Mouse (Mus musculus) ES-E14 (cell line): ENCODE data around the gene Pex16.

Experiments
- CHD2 ChIP-seq: IDR thresholded peaks from 2 replicates; pipeline ENCODE4 v1.6.1; 2014; ENCODE audit warnings: mild to moderate bottlenecking, low read depth, low read length, inconsistent platforms
- HCFC1 ChIP-seq: IDR thresholded peaks from 2 replicates; pipeline ENCODE4 v1.6.1; 2012; ENCODE audit warnings: low read length, inconsistent platforms, borderline replicate concordance; ENCODE audit not compliant: insufficient read depth
- MAFK ChIP-seq: IDR thresholded peaks from 2 replicates; pipeline ENCODE4 v1.6.1; 2014; ENCODE audit warnings: mild to moderate bottlenecking, low read depth, low read length, inconsistent platforms; ENCODE audit not compliant: insufficient read depth
- ZC3H11A ChIP-seq: IDR thresholded peaks from 2 replicates; pipeline ENCODE4 v1.6.1; 2012; ENCODE audit warnings: low read depth, mild to moderate bottlenecking, inconsistent platforms, low read length, borderline replicate concordance
- ZNF384 ChIP-seq: IDR thresholded peaks from 2 replicates; pipeline ENCODE4 v1.6.1; 2012; ENCODE audit warnings: low read depth, low read length, inconsistent platforms

DNA sequence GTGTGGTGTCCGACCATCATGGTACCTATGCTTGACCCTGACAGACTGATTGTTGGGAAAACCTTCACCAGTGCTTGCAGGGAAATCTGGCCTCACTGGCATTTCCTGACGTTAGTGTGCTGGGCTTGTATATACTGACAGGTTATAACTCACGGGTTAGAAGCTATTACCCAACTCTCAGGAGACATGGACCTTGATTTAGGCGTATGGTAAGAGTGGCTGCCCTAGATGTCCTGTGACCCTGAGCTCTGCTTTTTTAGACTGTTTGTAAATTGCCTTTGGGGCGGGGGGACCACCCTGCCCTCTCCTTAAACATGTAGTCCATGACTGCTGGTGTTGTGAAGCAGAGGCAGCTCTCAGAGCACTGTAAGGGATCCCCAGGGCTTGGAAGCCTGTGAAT lies 23.8 kb upstream of the Pex16 start:
- no peak for TF ChIP-seq ZC3H11A
- TF ChIP-seq ZNF384 = no peak
- no peak for TF ChIP-seq CHD2
- TF ChIP-seq MAFK = no peak
- no peak for TF ChIP-seq HCFC1
